Mouse (Mus musculus) cortical plate, adult 2 months (tissue): ENCODE results near the gene Kirrel2. TPM values are rescaled to one million over a fixed set of nuclear protein-coding genes. Genes with fewer than 3 reads are reported as not detected.

Experiments used
- H3K27ac ChIP-seq: fragments of 200-500 bp; 2 replicates; pipeline ENCODE4 v1.5.1; 2012; ENCODE audit warnings: low read length, control low read depth, inconsistent platforms; ENCODE audit not compliant: insufficient read depth
- H3K4me1 ChIP-seq: fragments of 200-500 bp; 2 replicates; pipeline ENCODE4 v1.6.1; 2011; ENCODE audit warnings: low read length; ENCODE audit not compliant: control insufficient read depth, insufficient read depth
- H3K4me3 ChIP-seq: fragments of 200-500 bp; 2 replicates; pipeline ENCODE4 v1.5.1; 2011; ENCODE audit warnings: mild to moderate bottlenecking, low read length, control low read depth; ENCODE audit not compliant: insufficient read depth
- CTCF ChIP-seq: fragments of 200-500 bp; IDR thresholded peaks from 2 replicates; pipeline ENCODE4 v1.5.1; 2011; ENCODE audit warnings: mild to moderate bottlenecking, control low read depth, low read length; ENCODE audit not compliant: insufficient read depth; ENCODE audit errors: extremely low read depth
- POLR2A ChIP-seq: fragments of 200-500 bp; IDR thresholded peaks from 2 replicates; pipeline ENCODE4 v1.6.1; 2011; ENCODE audit warnings: mild to moderate bottlenecking, low read length, control low read depth; ENCODE audit not compliant: insufficient read depth; ENCODE audit errors: extremely low read depth
- polyA plus RNA-seq: library from polyadenylated mRNA; depleted of rRNA; stranded (reverse); fragments of >200 nt; gene quantifications from 2 replicates; pipeline ENCODE4 v1.2.3, GENCODE M21; 2012; rRNA removed

Kirrel2 gene
- polyA plus RNA-seq, 1 experiment, result 7.8 TPM

DNA sequence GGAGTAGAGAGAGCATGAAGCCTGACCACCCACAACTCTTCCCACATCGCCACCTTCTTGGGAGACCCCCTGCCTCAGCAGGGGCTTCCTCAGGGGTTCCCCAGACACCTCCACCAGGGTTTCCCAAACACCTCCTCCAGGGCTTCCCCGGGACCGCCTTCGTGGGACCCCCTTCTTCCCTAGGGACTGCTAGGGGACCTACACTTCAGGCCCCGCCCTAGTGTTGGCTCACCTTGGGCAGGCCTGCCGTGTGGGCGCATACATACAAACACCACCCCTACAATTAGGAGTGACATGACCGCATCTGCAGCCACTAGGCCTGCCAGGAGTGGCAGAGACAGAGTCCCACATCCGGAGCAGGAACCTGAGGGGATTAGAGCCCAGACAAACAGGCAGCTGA, 39.6 kb downstream of the Kirrel2 start:
- Histone ChIP-seq H3K27ac (no peak overlapping the region), H3K4me3 (no peak overlapping the region), H3K4me1 (no peaks in the 10 kb centered on the region)
- no peak for TF ChIP-seq CTCF
- no peak for TF ChIP-seq POLR2A

DNA sequence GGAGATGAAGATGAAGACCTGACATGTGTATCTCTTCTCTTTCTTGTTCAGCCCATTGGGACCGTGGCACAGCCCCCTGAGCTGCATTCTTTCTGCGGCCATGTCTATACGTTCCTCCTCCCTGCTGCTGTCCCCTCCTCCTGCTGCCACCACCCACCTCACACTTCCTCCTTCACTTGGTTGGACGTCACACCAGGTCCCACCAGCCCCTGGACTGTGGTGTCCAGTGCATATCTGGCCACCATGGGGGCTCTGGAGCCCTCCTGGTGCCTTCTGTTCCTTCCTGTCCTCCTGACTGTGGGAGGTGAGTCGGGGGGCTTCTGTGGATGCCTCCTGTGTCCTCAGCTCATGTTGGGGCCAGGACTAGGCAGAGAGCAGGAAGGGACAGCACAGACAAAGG, 43.9 kb downstream of the Kirrel2 start, which contains the start of gene Tyrobp:
Gene Tyrobp (plus strand): TSS at position 165 of the 400 bp plus-strand sequence.
- H3K27ac ChIP-seq, result peak within 1 kb of the TSS; percentile 33; the same call in 1 of the 2 replicates
- 0 out of 2 replicates have a peak, but pooled peaks have one; percentile 28 for TF ChIP-seq POLR2A
- TF ChIP-seq CTCF, result no peak
- 0 out of 2 replicates have a peak within 1 kb of the TSS, but pooled peaks have one; percentile 9 for H3K4me3 ChIP-seq

DNA sequence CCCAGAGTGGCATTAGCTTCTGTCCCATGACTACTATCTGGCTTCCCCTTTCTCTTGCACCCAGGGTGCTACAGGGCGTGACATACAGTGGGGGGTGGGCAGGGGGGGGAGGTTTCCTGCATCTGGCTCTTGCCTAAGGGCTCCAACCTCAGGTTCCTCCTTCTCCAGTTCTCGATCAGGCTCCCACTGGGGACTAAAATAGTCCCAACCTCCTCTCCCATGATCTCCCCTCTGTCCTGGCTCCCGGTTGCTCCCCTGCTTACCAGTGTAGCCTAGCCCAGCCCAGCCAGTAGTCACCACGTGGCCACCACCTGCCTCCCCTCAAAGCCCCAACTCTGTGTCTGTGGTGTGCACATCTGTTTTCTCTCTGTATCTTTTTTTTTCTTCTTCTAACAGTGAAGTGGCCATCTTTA, 44.7 kb downstream of the Kirrel2 start:
- H3K4me1 ChIP-seq, result no peaks in the 10 kb centered on the region
- H3K27ac ChIP-seq, result peak overlapping the region; percentile 33; the same call in 1 of the 2 replicates
- H3K4me3 ChIP-seq, result no peak overlapping the region
- no peak for TF ChIP-seq CTCF

More for the DNA sequence above, 43.9 kb downstream of the Kirrel2 start, which contains the start of gene Tyrobp:
- no peaks in the 10 kb centered on the region for H3K4me1 ChIP-seq

DNA sequence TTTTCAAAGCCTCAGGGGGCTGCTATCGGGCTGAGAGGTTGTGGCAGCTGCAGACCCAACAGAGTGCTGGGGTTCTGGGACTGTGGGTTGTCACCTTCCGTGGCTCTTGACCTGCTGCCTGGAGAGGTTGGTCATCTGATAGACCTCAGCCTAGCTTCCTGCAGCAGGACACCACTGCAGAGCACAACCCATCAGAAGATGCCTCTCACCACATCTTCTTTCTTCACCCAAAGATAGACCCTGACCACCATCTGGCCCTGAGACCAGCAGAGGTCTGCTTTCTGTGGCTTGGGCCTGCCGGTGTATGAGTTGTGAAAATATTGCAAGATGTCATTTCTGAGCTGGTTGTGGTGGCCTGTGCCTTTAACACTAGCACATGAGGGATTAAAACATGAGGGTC, 46.5 kb downstream of the Kirrel2 start:
- TF ChIP-seq CTCF, result no peak
- no peak for TF ChIP-seq POLR2A
- Histone ChIP-seq H3K27ac (no peak overlapping the region), H3K4me3 (no peak overlapping the region), H3K4me1 (no peaks in the 10 kb centered on the region)

DNA sequence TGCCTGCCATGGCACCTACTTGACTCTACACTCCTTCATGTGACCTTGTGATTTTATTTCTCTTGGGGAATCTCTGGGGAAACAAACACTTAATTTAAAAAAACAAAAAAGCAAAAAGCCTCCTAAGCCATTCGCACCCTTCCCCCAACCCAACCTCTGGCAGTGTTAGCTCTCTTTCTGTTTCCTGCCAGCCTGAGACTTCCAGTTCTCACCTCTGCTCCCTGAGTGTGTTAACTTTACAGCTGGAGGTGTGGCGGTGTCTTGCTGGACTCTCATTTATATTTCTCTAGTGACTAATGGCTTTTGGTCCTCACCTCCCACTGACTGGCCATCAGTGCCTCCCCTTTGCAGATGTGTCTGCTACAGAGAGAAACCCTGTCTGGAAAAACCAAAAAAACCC, 47.7 kb downstream of the Kirrel2 start:
- Histone ChIP-seq H3K4me1 (no peaks in the 10 kb centered on the region), H3K4me3 (no peak overlapping the region), H3K27ac (no peak overlapping the region)
- TF ChIP-seq POLR2A (no peak), CTCF (no peak)

DNA sequence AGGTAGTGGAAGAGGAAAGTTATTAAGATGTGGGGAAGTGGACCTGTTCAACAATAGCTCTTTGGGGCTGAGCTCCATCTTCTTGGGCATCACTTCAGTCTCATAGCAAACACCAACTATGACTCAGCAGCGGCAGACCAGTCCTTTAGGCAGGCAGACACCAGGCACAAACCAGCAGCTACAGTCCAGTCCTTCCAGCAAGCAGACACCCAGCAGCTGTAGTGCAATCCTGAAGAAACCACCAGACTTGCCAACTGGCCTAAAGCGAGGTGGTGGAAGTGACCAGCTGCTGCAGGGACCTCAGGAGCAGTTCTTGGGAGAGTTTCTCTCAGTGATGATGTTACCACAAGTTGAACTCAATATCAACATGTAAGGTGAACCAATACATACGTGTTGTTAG, 48.9 kb downstream of the Kirrel2 start:
- H3K4me3 ChIP-seq, result no peak overlapping the region
- TF ChIP-seq POLR2A, result no peak
- no peak for TF ChIP-seq CTCF
- H3K27ac ChIP-seq, result no peak overlapping the region
- H3K4me1 ChIP-seq, result no peaks in the 10 kb centered on the region

DNA sequence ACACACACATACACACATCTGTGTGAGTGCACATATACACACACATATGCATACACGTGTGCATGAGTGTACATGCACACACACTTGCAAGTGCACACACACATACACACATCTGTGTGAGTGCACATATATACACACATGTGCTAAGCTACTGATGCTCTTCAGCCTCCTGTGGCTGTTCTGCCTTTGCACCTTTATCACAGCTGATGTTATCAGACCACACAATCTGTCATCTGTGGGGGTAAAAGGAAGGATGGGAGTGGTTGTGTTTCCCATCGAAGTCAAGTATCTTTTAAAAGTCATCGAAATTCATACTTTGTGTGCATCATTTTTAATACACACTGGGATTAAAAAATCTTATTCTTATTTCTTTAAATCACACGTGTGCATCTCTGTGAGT, 55.1 kb downstream of the Kirrel2 start:
- H3K4me3 ChIP-seq, result no peak overlapping the region
- TF ChIP-seq POLR2A (no peak), CTCF (no peak)
- H3K27ac ChIP-seq, result no peak overlapping the region
- no peaks in the 10 kb centered on the region for H3K4me1 ChIP-seq

DNA sequence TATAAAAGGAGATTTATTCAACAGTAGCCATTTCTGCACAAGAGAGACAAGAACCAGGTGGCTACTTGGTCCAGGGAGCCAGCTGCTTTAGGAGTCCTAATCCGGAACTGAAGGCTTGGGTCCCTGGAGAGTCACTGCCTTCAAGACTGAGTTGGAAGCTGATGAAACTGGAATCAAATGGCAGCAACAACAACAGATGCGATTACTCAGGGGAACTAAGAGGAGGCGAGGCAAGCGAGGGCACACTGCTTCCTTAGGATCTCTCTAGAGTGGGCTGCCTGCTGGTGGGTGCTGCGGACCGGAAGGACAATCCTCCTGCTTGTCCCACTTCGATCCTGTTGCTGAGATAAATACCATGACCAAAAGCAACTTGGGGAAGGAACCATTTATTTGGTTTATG, 57.8 kb downstream of the Kirrel2 start:
- Histone ChIP-seq H3K4me3 (no peak overlapping the region), H3K27ac (no peak overlapping the region), H3K4me1 (no peaks in the 10 kb centered on the region)
- no peak for TF ChIP-seq POLR2A
- no peak for TF ChIP-seq CTCF

Other genes starting within 250 kb of the Kirrel2 start
- 152 and 157 TPM in 2 replicates for gene Polr2i, start 225.7 kb downstream of the Kirrel2 start, polyA plus RNA-seq
- gene Tbcb, start 225.4 kb downstream of the Kirrel2 start, polyA plus RNA-seq, result 136 and 139 TPM in 2 replicates
- gene Ovol3, start 222.0 kb downstream of the Kirrel2 start, polyA plus RNA-seq, result 0.15 TPM in 1 of 2 replicates, not detected in the other
- gene Thap8, start 177.6 kb downstream of the Kirrel2 start, polyA plus RNA-seq, result 0.19 and 0.38 TPM in 2 replicates
- gene Wdr62, start 177.3 kb downstream of the Kirrel2 start, polyA plus RNA-seq, result 3.2 and 4.1 TPM in 2 replicates
- 439 and 458 TPM in 2 replicates for gene Clip3, start 166.0 kb downstream of the Kirrel2 start, polyA plus RNA-seq
- gene Alkbh6, start 149.0 kb downstream of the Kirrel2 start, polyA plus RNA-seq, result 135 and 141 TPM in 2 replicates
- gene Syne4, start 142.9 kb downstream of the Kirrel2 start, polyA plus RNA-seq, result 23.6 and 24.7 TPM in 2 replicates
- gene E130208F15Rik, start 135.9 kb downstream of the Kirrel2 start, polyA plus RNA-seq, result 0.35 and 0.44 TPM in 2 replicates
- 16.9 and 17.4 TPM in 2 replicates for gene Sdhaf1, start 133.8 kb downstream of the Kirrel2 start, polyA plus RNA-seq
- 20.8 and 21.3 TPM in 2 replicates for gene Lrfn3, start 94.9 kb downstream of the Kirrel2 start, polyA plus RNA-seq
- 78.9 and 79.5 TPM in 2 replicates for gene Tyrobp, start 43.9 kb downstream of the Kirrel2 start, polyA plus RNA-seq
- gene Hcst, start 37.8 kb downstream of the Kirrel2 start, polyA plus RNA-seq, result 1.1 and 1.7 TPM in 2 replicates
- gene Nfkbid, start 36.0 kb downstream of the Kirrel2 start, polyA plus RNA-seq, result 4.4 and 5.7 TPM in 2 replicates
- gene Aplp1, start 12.2 kb downstream of the Kirrel2 start, polyA plus RNA-seq, result 1,095 and 1,125 TPM in 2 replicates
- gene Nphs1, start 625 bp upstream of the Kirrel2 start, polyA plus RNA-seq, result 1.4 and 1.7 TPM in 2 replicates
- gene Prodh2, start 35.9 kb upstream of the Kirrel2 start, polyA plus RNA-seq, result not detected in 2 replicates
- 174 and 184 TPM in 2 replicates for gene Arhgap33, start 77.4 kb upstream of the Kirrel2 start, polyA plus RNA-seq
- 11.0 and 11.3 TPM in 2 replicates for gene Hspb6, start 94.5 kb upstream of the Kirrel2 start, polyA plus RNA-seq
- gene Proser3, start 94.6 kb upstream of the Kirrel2 start, polyA plus RNA-seq, result 4.7 and 6.2 TPM in 2 replicates
- gene Lin37, start 102.1 kb upstream of the Kirrel2 start, polyA plus RNA-seq, result 71.9 and 72.7 TPM in 2 replicates
- 90.9 and 97.0 TPM in 2 replicates for gene U2af1l4, start 105.6 kb upstream of the Kirrel2 start, polyA plus RNA-seq
- gene Gm49396, start 105.7 kb upstream of the Kirrel2 start, polyA plus RNA-seq, result 4.7 and 5.5 TPM in 2 replicates
- 127 and 133 TPM in 2 replicates for gene Psenen, start 105.9 kb upstream of the Kirrel2 start, polyA plus RNA-seq
- 3.4 and 4.4 TPM in 2 replicates for gene Igflr1, start 107.7 kb upstream of the Kirrel2 start, polyA plus RNA-seq
- gene Kmt2b, start 131.0 kb upstream of the Kirrel2 start, polyA plus RNA-seq, result 40.0 and 45.3 TPM in 2 replicates
- 0.08 TPM in 1 of 2 replicates, not detected in the other for gene Zbtb32, start 141.2 kb upstream of the Kirrel2 start, polyA plus RNA-seq
- 2.0 and 2.1 TPM in 2 replicates for gene Upk1a, start 155.2 kb upstream of the Kirrel2 start, polyA plus RNA-seq
- 1,068 and 1,150 TPM in 2 replicates for gene Cox6b1, start 168.5 kb upstream of the Kirrel2 start, polyA plus RNA-seq
- gene Etv2, start 178.2 kb upstream of the Kirrel2 start, polyA plus RNA-seq, result not detected in 2 replicates
- 59.7 and 60.1 TPM in 2 replicates for gene Rbm42, start 192.6 kb upstream of the Kirrel2 start, polyA plus RNA-seq
- gene Haus5, start 207.3 kb upstream of the Kirrel2 start, polyA plus RNA-seq, result 7.6 and 9.4 TPM in 2 replicates
- gene Pmis2, start 213.9 kb upstream of the Kirrel2 start, polyA plus RNA-seq, result not detected in 2 replicates
- not detected in 2 replicates for gene 2200002J24Rik, start 241.2 kb upstream of the Kirrel2 start, polyA plus RNA-seq